Mouse (Mus musculus) liver, embryonic 13.5 days (tissue): Measurements from ENCODE around the gene Ovol1. TPM values are rescaled to one million over a fixed set of nuclear protein-coding genes. Genes with fewer than 3 reads are reported as not detected.

Source experiments
- ATAC-seq: fragments of 200-750 bp; cut with Nextera tagmentation; 2 replicates; pipeline ENCODE4 v1.8.0; 2017; ENCODE audit warnings: low read depth, mild to moderate bottlenecking, moderate number of reproducible peaks, moderate library complexity
- DNase-seq: peaks from one replicate; pipeline ENCODE4 v3.0.0; 2022
- H3K27ac ChIP-seq: fragments of 300-500 bp; sonication (generic); 2 replicates; pipeline ENCODE4 v1.5.1; 2015; ENCODE audit warnings: moderate library complexity, mild to moderate bottlenecking, inconsistent platforms
- H3K27me3 ChIP-seq: fragments of 300-500 bp; sonication (generic); 2 replicates; pipeline ENCODE4 v1.6.1; 2015; ENCODE audit warnings: mild to moderate bottlenecking, inconsistent platforms
- H3K36me3 ChIP-seq: fragments of 300-500 bp; sonication (generic); 2 replicates; pipeline ENCODE4 v1.6.1; 2015; ENCODE audit warnings: mild to moderate bottlenecking, inconsistent platforms
- H3K4me1 ChIP-seq: fragments of 300-500 bp; sonication (generic); replicated peaks from 2 replicates; pipeline ENCODE4 v1.6.1; 2015; ENCODE audit warnings: inconsistent platforms
- H3K4me2 ChIP-seq: fragments of 300-500 bp; sonication (generic); 2 replicates; pipeline ENCODE4 v1.6.1; 2015; ENCODE audit warnings: inconsistent platforms, mild to moderate bottlenecking, moderate library complexity
- H3K4me3 ChIP-seq: fragments of 300-500 bp; sonication (generic); replicated peaks from 2 replicates; pipeline ENCODE4 v1.5.1; 2015; ENCODE audit warnings: mild to moderate bottlenecking, inconsistent platforms
- H3K9ac ChIP-seq: fragments of 300-500 bp; sonication (generic); 2 replicates; pipeline ENCODE4 v1.6.1; 2015; ENCODE audit warnings: mild to moderate bottlenecking, inconsistent platforms
- H3K9me3 ChIP-seq: fragments of 300-500 bp; sonication (generic); replicated peaks from 2 replicates; pipeline ENCODE4 v1.6.1; 2016; ENCODE audit warnings: inconsistent platforms
- WGBS: fragments of 180-500 bp; shearing (Covaris S2); methylation state at CpG from one replicate; pipeline ENCODE4 v1.1.7; 2015; ENCODE audit not compliant: insufficient replicate concordance; 5-methylcytosine and 5-hydroxymethylcytosine counted together
- polyA plus RNA-seq: library from polyadenylated mRNA; unstranded; fragments of >200 nt; fragmentation: Nextera tagmentation; extraction: Ambion mirVana; gene quantifications from 2 replicates; pipeline ENCODE4 v1.2.1, GENCODE M21; 2015

Gene Ovol1
- polyA plus RNA-seq: 0.06 and 0.09 TPM in 2 replicates

DNA sequence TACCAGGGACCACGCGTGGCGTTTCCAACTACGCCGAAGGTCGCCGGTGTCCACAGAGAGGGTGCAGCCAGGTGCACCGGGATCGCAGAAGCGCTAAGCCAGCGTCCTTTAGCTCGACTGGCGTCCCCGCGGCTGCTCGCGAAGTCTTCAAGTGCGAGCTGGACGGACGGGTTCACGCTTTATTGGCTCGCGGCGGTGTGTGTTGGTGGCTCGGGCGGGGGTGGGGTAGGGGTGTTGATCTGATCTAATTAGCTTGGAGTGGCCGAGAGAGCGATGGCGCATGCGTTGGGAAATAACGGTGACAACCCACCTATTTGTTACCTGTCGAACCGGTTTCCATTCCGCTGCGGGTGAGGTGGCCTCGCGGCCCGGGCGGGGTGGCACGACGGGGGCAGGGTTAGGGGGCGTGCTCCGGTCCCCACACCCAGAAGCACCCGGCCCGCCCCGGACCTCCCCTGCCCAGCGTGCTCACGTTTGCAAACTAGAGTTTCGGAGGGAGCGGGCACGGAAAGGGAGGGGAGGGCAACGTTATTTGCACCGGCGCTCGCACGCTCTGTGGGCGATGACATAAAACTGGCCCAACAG lies at the start of gene Ovol1:
TSS of gene Ovol1 (minus strand) at position 190 of the 585 bp plus-strand sequence.
- Histone ChIP-seq H3K4me2 (peak within 1 kb of the TSS; percentile 57), H3K4me3 (peak within 1 kb of the TSS; percentile 39), H3K27ac (no peak within 1 kb of the TSS), H3K36me3 (no peaks in the 10 kb centered on the region), H3K4me1 (peaks cover 21% of the 10 kb centered on the region), H3K27me3 (peaks cover 100% of the 10 kb centered on the region), H3K9ac (no peak within 1 kb of the TSS), H3K9me3 (no peaks in the 10 kb centered on the region)
- 3% methylated on average over 57 of the region's 57 CpGs for WGBS
- DNase-seq (no peak), ATAC-seq (no peak)

DNA sequence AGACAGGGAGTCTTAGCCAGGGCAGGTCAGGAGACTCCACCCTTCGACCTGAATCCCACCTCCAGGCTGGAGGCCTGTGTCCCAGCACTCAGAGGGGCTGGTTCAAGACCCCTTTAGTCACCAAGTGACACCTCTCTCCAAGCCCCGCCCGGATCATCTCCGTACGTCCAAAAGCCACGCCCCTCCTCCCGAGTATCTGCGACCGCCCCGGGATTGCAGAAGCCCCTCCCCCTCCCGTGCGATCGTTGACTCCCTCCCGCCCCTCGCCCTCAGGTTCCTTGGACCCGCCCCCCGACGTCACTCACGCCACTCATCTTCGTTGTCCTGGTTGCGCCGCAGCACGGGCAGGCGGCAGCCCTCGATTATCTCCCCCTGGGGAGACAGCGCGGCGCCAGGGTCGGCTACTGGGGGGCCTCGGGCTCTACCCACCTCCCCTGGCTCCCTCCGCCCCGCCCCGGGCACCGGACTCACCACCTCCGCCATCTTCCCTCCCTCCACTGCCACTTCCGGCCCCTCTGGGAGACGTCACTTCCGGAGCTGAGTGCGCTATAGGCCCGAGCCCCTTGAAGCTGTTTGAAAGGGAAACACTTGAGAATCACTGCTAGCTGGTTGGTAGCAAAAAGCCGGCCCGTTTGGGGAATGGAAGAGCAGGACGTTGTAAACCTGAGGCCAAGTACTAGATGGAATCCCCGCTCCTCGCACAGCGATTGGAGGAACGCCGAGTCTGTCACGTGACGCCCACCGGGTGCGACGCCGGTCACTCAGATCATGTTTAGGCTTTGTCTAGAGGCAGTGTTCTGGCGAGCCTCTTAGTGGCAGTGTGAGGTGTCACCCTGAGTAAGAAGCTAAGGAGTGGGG lies 49.3 kb upstream of the Ovol1 start, which contains the start of gene Kat5:
TSS of gene Kat5 (minus strand) at position 691 of the 858 bp plus-strand sequence.
- peak; percentile 86 for ATAC-seq
- Histone ChIP-seq H3K4me1 (peaks cover 54% of the 10 kb centered on the region), H3K27ac (peak within 1 kb of the TSS; percentile 91), H3K9ac (peak within 1 kb of the TSS; percentile 81), H3K36me3 (peaks cover 44% of the 10 kb centered on the region), H3K9me3 (no peaks in the 10 kb centered on the region), H3K4me3 (peak within 1 kb of the TSS; percentile 80), H3K27me3 (no peaks in the 10 kb centered on the region), H3K4me2 (peak within 1 kb of the TSS; percentile 88)
- peak; percentile 86 for DNase-seq
- under 1% methylated on average over 54 of the region's 55 CpGs for WGBS

DNA sequence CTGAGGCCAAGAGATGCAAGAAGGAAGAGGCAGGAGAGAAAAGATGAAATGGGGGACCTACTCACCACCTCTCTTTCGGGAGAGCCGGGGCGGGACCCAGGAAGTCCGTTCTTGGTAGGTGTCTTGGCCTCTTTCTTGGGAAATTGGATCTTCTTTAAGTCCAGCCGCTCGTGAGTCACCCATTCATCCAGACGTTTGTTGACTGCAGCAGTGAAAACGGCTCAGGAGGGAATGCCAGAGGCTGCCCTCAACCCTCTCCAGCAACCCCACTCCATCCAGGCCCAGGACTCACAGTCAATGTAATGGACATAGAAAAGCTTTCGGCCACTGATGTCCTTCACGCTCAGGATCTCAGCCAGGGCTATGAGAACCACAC lies 48.7 kb upstream of the Ovol1 start:
- Histone ChIP-seq H3K27me3 (no peaks in the 10 kb centered on the region), H3K4me1 (peaks cover 56% of the 10 kb centered on the region), H3K36me3 (peaks cover 50% of the 10 kb centered on the region), H3K4me3 (peak overlapping the region; percentile 80), H3K27ac (peak overlapping the region; percentile 91), H3K4me2 (peak overlapping the region; percentile 88), H3K9me3 (no peaks in the 10 kb centered on the region), H3K9ac (peak overlapping the region; percentile 81)
- no peak for ATAC-seq
- no peak for DNase-seq
- WGBS: 67% methylated on average over 10 of the region's 10 CpGs

DNA sequence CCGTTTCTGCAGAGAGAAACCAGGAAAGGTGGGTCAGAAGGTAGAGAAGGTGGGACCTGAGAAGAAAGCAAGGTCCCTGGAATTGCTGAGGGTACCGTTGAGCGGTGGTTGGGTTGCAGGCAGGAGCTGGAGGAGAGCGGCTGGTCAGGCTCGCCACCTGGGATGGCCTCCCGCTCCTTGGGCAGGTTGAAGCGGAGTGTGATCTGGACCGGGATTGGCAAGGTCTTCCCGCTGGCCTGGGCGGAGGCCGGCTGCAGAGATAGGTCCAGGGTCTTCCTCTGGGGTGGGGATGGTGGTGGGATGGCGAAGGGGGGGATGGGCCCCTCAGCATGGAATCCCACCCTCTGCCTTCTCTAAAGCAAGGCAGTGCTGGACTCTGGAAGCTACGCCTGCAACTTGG lies 48.3 kb upstream of the Ovol1 start:
- Histone ChIP-seq H3K4me3 (peak overlapping the region; percentile 80), H3K9me3 (no peaks in the 10 kb centered on the region), H3K27me3 (no peaks in the 10 kb centered on the region), H3K27ac (peak overlapping the region; percentile 91), H3K4me2 (peak overlapping the region; percentile 88), H3K4me1 (peaks cover 56% of the 10 kb centered on the region), H3K36me3 (peaks cover 54% of the 10 kb centered on the region), H3K9ac (peak overlapping the region; percentile 81)
- DNase-seq (no peak), ATAC-seq (no peak)
- WGBS: 89% methylated on average over 13 of the region's 13 CpGs

DNA sequence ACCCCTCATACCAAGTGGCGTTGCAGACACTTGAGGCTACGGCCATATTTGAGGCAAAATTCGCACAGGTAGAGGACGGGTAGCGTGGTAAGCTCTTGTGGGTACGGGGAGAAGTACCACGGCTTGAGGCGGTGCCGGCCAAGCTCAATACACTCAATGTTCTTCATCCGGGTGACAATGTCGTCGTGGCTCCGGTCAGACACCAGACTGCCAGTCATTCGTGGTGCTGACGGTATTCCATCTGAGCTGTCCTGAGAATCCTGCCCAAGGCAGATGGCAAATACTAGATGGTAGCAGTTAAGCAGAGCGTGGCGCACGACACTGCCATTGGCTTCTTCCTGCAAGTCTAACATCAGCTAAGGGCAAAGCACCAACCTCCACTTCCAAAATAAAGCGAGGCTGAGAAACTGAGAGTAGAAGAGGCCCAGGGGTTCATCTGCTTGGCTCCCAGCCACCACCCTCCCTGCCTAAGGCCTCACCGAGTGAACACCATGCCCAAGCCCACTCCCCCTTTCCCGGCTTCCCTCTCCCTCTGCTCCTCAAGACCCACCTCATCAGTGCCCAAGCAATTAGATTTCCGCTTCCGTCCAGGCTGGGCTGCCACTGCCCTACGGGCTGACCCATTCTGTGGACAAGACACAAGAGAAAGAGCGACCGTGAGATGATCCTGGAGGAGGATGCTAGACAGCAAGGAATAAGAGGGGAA lies 47.4 kb upstream of the Ovol1 start:
- Histone ChIP-seq H3K4me1 (peaks cover 56% of the 10 kb centered on the region), H3K4me2 (no peak overlapping the region), H3K27me3 (no peaks in the 10 kb centered on the region), H3K9ac (no peak overlapping the region; the same call in 1 of the 2 replicates), H3K9me3 (no peaks in the 10 kb centered on the region), H3K27ac (no peak overlapping the region; the same call in 1 of the 2 replicates), H3K36me3 (peaks cover 63% of the 10 kb centered on the region), H3K4me3 (no peak overlapping the region)
- no peak for ATAC-seq
- no peak for DNase-seq
- 92% methylated on average over 26 of the region's 26 CpGs for WGBS

DNA sequence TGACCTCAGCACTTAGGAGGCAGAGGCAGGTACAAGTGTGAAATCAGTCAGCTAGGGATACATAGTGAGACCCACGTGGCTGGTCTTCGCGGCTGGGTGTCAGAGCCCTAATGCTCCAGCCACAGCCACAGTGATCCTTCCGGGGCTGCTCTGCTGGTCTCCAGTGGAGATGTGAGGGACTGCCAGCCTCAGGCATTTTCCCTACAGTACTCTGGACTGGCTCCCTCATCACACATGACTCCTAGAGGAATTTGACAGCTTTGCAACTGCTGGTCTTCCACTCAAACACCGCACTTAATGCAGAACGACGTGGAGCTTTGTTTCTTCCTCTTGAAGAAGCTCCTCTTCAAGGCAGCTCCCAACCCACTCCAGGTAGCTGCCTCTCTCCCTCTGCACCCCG lies 45.8 kb upstream of the Ovol1 start:
- peaks cover 65% of the 10 kb centered on the region for H3K36me3 ChIP-seq
- H3K4me2 ChIP-seq: no peak overlapping the region
- H3K9ac ChIP-seq: no peak overlapping the region
- H3K4me3 ChIP-seq: no peak overlapping the region
- no peak for DNase-seq
- WGBS: 84% methylated on average over 8 of the region's 8 CpGs
- no peaks in the 10 kb centered on the region for H3K9me3 ChIP-seq
- no peaks in the 10 kb centered on the region for H3K27me3 ChIP-seq
- no peak for ATAC-seq
- peaks cover 54% of the 10 kb centered on the region for H3K4me1 ChIP-seq
- H3K27ac ChIP-seq: no peak overlapping the region

DNA sequence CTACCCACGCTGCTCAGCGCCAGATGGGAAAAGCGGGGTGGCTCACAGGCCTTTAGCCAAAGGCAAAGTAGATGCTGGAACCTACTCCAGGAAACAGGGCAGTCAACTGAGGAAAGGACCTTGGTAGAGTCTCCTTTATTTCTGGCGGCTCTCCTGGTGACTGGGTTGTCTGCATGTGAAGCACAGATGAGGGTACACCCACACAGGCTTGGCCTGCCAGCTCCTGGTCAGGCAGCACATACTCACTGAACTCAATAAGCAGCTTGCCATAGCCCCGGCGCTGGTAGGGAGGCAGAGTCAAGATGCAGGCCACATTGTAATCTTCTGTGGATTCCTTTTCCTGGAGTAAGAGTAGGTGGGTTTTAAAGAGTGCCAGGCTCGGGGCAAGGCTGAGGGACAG lies 44.7 kb upstream of the Ovol1 start:
- ATAC-seq: no peak
- Histone ChIP-seq H3K36me3 (peaks cover 65% of the 10 kb centered on the region), H3K4me3 (no peak overlapping the region), H3K27me3 (no peaks in the 10 kb centered on the region), H3K4me1 (peaks cover 44% of the 10 kb centered on the region), H3K27ac (no peak overlapping the region), H3K4me2 (no peak overlapping the region), H3K9ac (no peak overlapping the region), H3K9me3 (no peaks in the 10 kb centered on the region)
- WGBS: 84% methylated on average over 7 of the region's 7 CpGs
- DNase-seq: no peak

DNA sequence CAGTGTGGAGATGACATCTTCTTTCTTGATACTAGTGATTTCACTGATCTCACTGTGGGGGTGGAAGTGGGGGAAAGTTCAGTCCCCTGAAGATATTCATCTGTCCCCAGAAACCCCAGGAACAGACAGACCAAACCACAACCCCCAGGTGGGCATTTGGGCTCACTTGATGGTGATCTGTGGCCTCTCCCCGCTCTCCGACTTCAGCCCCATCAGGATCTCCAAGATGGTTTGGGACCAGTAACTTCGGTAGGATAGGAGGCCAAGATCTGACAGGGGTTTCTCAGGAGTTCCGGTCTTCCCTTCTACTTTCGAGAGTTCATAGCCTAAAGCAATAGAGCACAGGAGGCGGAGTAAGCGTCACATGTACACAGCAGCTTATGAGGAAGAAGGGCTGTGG lies 43.2 kb upstream of the Ovol1 start:
- no peaks in the 10 kb centered on the region for H3K27me3 ChIP-seq
- no peak overlapping the region for H3K9ac ChIP-seq
- ATAC-seq: no peak
- peak overlapping the region; percentile 20; the same call in 1 of the 2 replicates for H3K27ac ChIP-seq
- DNase-seq: no peak
- H3K36me3 ChIP-seq: peaks cover 60% of the 10 kb centered on the region
- H3K9me3 ChIP-seq: no peaks in the 10 kb centered on the region
- H3K4me2 ChIP-seq: peak overlapping the region; percentile 94
- 78% methylated on average over 7 of the region's 7 CpGs for WGBS
- peak overlapping the region; percentile 92; the same call in 1 of the 2 replicates for H3K4me3 ChIP-seq
- H3K4me1 ChIP-seq: peaks cover 34% of the 10 kb centered on the region

DNA sequence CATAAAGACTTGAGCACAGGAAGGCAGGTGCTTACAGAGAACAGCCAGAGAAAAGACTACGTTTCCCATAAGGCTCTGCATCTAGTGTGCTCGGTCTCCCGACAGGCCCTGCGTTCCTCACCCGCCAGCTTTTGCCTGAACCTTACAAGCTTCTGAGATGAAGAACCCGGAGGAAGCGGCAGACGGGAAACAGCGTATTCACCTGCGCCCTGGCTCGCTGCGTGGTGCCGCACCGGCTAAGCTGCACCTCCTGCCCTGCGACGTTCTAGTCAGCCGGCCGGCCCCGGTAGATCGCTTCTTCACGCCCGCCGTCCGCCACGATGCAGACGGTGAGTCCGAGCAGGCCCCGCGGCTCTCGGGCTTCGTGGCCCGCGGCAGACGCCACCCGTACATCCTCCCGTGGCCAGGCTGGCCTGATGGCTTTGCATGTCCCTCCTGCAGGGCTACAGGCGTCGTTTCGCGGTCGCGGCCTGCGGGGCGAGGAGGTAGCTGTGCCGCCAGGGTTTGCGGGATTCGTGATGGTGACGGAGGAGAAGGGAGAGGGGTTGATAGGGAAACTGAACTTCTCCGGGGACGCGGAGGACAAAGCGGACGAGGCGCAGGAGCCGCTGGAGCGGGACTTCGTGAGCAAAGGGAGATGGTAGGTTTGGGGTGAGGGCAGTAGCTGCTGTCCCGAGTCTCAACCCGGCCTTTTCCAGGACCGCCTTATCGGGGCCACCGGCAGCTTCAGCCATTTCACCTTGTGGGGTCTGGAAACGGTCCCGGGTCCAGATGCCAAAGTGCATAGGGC lies 41.5 kb upstream of the Ovol1 start, which contains the start of gene Rnaseh2c:
TSS of gene Rnaseh2c (plus strand) at position 122 of the 790 bp plus-strand sequence.
- DNase-seq (peak; percentile 72), ATAC-seq (peak; percentile 84)
- Histone ChIP-seq H3K4me2 (peak within 1 kb of the TSS; percentile 94), H3K27ac (peak within 1 kb of the TSS; percentile 90), H3K4me1 (peaks cover 28% of the 10 kb centered on the region), H3K9ac (peak within 1 kb of the TSS; percentile 97), H3K9me3 (no peaks in the 10 kb centered on the region), H3K36me3 (peaks cover 43% of the 10 kb centered on the region), H3K27me3 (no peaks in the 10 kb centered on the region), H3K4me3 (peak within 1 kb of the TSS; percentile 92)
- under 1% methylated on average over 64 of the region's 64 CpGs for WGBS

DNA sequence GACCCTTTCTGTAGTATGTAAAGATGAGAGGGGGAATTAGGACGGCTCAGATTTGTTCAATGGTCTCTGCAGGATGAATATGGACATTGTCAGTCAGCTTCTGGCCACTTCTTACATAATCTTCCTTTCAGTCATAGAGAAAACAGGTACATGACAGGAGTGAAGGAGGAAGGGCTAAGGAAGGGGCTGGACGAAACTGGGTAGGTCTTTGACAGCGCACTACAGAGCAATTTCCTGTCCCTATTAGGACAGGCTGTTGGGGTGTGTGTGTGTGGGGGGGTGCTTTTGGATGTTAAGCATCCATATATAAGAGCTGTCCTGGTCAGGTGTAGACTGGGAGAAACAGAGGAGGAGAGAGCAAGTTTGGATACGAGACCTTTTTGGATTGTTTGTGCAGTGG lies 38.8 kb upstream of the Ovol1 start:
- no peak for ATAC-seq
- 57% methylated on average over 4 of the region's 4 CpGs for WGBS

More for the DNA sequence above, 38.8 kb upstream of the Ovol1 start:
- no peak for DNase-seq
- Histone ChIP-seq H3K9me3 (no peaks in the 10 kb centered on the region), H3K4me2 (no peak overlapping the region), H3K4me1 (peaks cover 25% of the 10 kb centered on the region), H3K4me3 (no peak overlapping the region), H3K9ac (no peak overlapping the region), H3K27ac (no peak overlapping the region), H3K27me3 (no peaks in the 10 kb centered on the region), H3K36me3 (peaks cover 16% of the 10 kb centered on the region)
